Mouse (Mus musculus): ENCODE measurements at regions not wholly inside any gene's neighbourhood (a gene's known extent, or its start where the extent isn't known, plus 50 kb on each side); places are given as distances from the start of the nearest gene placed in this dataset.
"Not testable (repeated sequence)": the region's sequence is repeated elsewhere in the genome, so short reads cannot be mapped to it uniquely, and the experiment has no call there.

DNA sequence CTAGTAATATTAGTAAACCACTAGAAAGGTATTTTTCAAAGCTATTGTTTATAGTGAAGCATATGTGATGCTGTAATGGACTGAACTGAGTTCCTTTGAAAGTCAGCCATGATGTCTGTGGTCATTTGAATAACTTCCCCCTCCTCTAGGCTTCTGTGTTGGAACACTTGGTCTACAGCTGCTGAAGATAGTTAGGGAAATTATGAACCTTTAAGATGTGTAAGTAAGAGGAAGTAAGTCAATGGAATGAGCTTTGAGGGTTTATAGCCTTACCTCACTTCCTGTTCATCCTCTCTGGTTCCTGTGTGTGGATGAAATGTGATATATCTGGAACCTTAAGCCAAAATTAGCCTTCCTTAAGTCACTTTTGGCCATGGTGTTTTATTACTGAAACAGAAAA is 145.7 kb upstream of the Tmem229a start:
- no peak for ATAC-seq
- Histone ChIP-seq H3K36me3 (ENCODE audit: poor library complexity, severe bottlenecking) (no peaks in the 10 kb centered on the region), H3K9ac (no peak overlapping the region), H3K4me2 (no peak overlapping the region), H3K9me3 (replicated peaks) (no peaks in the 10 kb centered on the region), H3K4me3 (no peak overlapping the region), H3K4me1 (no peaks in the 10 kb centered on the region), H3K27me3 (no peaks in the 10 kb centered on the region), H3K27ac (no peak overlapping the region)

DNA sequence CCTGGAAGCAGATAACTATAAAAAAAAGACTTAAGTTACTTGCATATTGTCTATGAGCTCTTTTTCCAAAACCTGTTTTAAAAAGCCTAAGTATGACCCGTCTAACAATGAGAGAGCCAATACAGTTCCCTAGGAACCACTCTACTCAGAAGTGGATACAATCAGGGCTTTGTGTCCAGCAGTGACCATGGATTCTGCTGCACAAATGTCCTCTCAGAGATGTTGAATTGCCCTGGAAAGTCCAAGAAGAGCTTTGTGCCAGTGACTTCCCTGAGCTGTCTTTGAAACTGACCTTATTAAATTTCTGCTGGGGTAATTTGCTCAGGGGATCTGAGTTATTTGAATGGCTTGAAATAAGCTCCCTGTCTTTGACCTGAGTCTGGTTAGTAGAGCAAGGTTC is 131.1 kb upstream of the Tmem229a start:
- H3K27me3 ChIP-seq = no peaks in the 10 kb centered on the region
- no peak overlapping the region for H3K4me3 ChIP-seq
- H3K36me3 ChIP-seq (ENCODE audit: poor library complexity, severe bottlenecking) = no peaks in the 10 kb centered on the region
- no peaks in the 10 kb centered on the region for H3K9me3 ChIP-seq (replicated peaks)
- H3K27ac ChIP-seq = no peak overlapping the region
- H3K4me1 ChIP-seq = no peaks in the 10 kb centered on the region
- WGBS = 76% methylated on average over 1 of the region's 1 CpGs
- no peak for ATAC-seq
- no peak overlapping the region for H3K4me2 ChIP-seq
- H3K9ac ChIP-seq = no peak overlapping the region

DNA sequence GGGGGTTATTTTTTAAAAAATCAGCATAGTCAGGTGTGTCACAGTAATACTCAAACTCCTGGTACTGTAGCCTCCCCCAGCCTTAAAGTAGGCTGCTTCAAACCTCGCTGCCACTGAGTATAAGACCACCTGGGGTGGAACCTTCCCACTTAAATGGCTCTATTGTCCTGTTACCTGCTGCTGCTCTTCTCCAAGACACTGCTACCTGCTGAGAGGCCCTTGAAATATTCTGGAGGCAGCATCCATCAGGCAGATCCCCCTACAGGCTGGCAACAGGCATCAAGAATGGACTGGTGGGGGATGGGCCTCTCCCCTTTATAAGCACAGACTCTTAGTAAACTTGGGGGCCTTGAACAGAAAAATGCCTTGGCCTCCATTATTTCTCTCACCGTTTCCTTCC is 129.8 kb upstream of the Tmem229a start:
- H3K36me3 ChIP-seq (ENCODE audit: poor library complexity, severe bottlenecking) = no peaks in the 10 kb centered on the region
- ATAC-seq = no peak
- WGBS = 78% methylated on average over 2 of the region's 2 CpGs

DNA sequence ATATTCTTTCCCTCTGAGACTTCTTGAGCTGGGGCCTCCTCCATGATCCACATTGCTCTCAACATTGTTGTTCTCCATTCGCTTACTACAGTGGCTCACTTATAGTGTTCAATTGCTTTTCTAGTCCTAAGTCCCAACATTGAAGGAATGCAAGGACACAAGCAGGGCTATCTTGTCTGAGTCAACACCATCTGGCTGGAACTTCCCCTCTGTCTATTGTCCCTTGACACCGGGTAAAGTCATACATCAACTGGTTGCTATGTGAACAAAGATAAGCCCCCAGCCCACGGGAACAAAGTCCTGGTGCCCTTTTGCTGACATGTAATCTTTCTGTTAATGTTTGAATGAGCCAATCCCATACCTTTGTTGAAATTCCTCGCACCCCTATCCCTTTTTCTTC is 129.2 kb upstream of the Tmem229a start:
- not testable (repeated sequence) for H3K27ac ChIP-seq; H3K9ac ChIP-seq; H3K27me3 ChIP-seq; H3K4me1 ChIP-seq; H3K4me3 ChIP-seq; H3K9me3 ChIP-seq (replicated peaks); H3K36me3 ChIP-seq (ENCODE audit: poor library complexity, severe bottlenecking); ATAC-seq; H3K4me2 ChIP-seq
- 88% methylated on average over 4 of the region's 4 CpGs for whole genome bisulfite sequencing

More for the DNA sequence above, 129.8 kb upstream of the Tmem229a start:
- H3K27me3 ChIP-seq = no peaks in the 10 kb centered on the region
- no peaks in the 10 kb centered on the region for H3K9me3 ChIP-seq (replicated peaks)
- no peak overlapping the region for H3K9ac ChIP-seq
- H3K27ac ChIP-seq = no peak overlapping the region
- H3K4me3 ChIP-seq = no peak overlapping the region
- H3K4me2 ChIP-seq = no peak overlapping the region
- H3K4me1 ChIP-seq = no peaks in the 10 kb centered on the region

DNA sequence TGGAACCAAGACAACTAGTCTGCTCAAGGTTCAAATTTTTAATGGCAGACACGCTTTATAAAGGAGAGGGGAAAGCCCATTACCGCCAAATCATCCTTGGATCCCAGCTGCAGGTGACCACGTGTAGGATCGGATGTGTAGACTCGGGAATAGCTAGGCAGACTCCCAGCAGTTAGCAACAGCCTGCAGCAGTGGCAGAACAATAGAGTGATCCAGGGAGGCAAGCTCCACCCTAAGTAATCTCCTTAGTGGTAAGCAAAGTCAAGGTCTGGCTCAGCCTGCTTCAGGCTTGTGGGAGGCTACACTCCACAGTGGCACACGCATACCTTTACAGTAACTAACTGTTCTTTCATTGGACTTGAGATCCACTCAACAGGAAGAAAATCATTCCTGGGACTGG is 109.8 kb upstream of the Tmem229a start:
- no peaks in the 10 kb centered on the region for H3K36me3 ChIP-seq (ENCODE audit: poor library complexity, severe bottlenecking)
- H3K9ac ChIP-seq = no peak overlapping the region
- no peak overlapping the region for H3K27ac ChIP-seq
- H3K4me1 ChIP-seq = no peaks in the 10 kb centered on the region
- no peak for ATAC-seq
- H3K4me3 ChIP-seq = no peak overlapping the region
- H3K27me3 ChIP-seq = no peaks in the 10 kb centered on the region
- no peak overlapping the region for H3K4me2 ChIP-seq
- 44% methylated on average over 6 of the region's 6 CpGs for WGBS
- no peaks in the 10 kb centered on the region for H3K9me3 ChIP-seq (replicated peaks)

DNA sequence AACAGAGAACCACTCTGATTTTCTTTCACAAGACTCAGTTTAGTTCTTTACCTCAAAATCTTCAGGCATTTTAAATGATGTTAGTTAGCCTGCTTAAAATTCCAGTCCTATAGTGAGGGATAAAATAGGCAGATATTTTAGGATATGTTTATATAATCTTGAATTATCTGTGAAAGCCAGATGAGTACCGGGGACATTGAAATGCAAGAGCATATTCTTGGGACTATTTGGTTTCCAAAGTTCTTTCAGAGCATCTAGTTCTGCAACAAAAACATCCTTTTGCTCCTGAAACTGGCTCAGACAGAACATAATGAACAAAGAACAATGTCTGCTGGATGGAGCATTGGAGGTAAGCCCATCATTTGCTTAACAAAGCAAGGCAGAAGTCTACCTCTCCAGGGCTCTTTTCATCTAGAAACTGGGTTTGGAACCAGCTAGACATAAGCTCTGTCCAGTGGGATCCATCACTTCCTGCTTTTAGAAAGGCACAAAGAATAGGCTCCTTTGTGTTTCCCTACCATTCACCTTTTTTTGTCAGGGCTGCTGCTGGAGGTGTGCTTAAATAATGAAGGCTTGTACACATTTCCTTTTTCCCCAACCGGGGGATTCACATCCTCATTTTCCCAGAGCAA is 76.9 kb upstream of the Tmem229a start:
- 17% methylated on average over 2 of the region's 2 CpGs for WGBS
- H3K4me1 ChIP-seq = peaks cover 11% of the 10 kb centered on the region
- no peaks in the 10 kb centered on the region for H3K27me3 ChIP-seq
- no peak overlapping the region for H3K27ac ChIP-seq
- H3K9ac ChIP-seq = no peak overlapping the region
- no peak overlapping the region for H3K4me2 ChIP-seq
- no peaks in the 10 kb centered on the region for H3K36me3 ChIP-seq (ENCODE audit: poor library complexity, severe bottlenecking)
- no peak overlapping the region for H3K4me3 ChIP-seq
- ATAC-seq = no peak
- no peaks in the 10 kb centered on the region for H3K9me3 ChIP-seq (replicated peaks)

DNA sequence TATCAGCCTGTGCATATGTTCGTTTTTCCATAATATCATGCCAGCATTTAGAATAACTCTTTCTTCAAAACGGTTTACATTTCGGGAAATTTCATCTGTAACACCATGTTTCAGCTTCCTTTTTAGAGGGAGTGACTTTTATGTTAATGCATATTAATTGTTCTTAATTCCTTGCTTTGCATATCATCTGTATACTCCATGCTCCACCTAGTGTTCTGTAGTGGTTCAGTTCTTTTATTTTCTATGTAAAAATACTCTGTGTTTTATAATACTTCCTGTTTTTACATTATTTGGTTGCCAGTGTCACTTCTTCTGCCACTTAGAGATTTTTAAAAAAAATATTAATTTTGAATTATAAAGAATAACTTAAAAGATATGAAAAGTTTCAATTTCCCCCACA is 70.9 kb upstream of the Tmem229a start:
- no peak overlapping the region for H3K27ac ChIP-seq
- no peak for ATAC-seq
- WGBS = 86% methylated on average over 3 of the region's 3 CpGs
- no peaks in the 10 kb centered on the region for H3K27me3 ChIP-seq
- no peak overlapping the region for H3K4me2 ChIP-seq
- no peak overlapping the region for H3K9ac ChIP-seq
- H3K9me3 ChIP-seq (replicated peaks) = no peaks in the 10 kb centered on the region
- no peaks in the 10 kb centered on the region for H3K36me3 ChIP-seq (ENCODE audit: poor library complexity, severe bottlenecking)
- no peak overlapping the region for H3K4me3 ChIP-seq
- H3K4me1 ChIP-seq = no peaks in the 10 kb centered on the region

DNA sequence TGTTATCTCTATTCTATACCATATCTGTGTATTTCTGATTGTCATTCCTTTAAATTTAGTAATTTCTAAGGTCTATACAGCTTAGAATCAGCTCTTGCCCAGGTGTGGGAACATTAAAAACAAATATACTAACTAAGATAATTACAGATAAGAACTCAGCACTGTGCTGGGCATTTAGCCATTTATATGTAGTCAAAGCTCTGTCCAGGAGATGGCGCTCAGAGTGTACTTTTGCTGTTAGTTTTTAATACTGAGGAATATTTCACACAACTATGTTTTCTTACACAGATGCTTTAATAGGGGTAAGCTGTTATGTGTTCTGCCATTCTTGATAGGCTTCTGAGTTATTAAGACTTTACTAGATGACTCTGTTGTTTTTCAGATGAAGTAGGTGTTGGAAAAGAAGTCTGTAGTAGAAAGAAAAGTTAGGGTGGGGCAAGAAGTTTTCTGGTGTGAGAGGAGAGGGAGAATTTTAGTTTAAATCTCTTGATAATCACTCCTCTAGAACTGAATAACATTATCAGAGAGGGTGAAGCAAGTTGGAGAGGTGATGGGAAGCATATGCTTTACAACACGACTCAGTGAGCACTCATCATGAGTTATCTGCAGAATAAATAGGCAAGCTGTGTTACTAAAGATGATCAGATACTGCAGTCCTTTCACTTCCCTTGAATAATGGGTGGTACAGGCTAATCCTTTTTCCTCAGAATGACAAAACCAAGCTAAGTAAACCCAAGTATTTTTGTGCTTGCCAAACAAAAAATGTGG is 64.1 kb upstream of the Tmem229a start:
- Histone ChIP-seq H3K27me3 (no peaks in the 10 kb centered on the region), H3K4me2 (no peak overlapping the region), H3K4me3 (no peak overlapping the region), H3K9me3 (replicated peaks) (no peaks in the 10 kb centered on the region), H3K36me3 (ENCODE audit: poor library complexity, severe bottlenecking) (no peaks in the 10 kb centered on the region), H3K9ac (no peak overlapping the region), H3K4me1 (peaks cover 4% of the 10 kb centered on the region; the same call in 1 of the 2 replicates), H3K27ac (no peak overlapping the region)
- peak; percentile 79 for ATAC-seq
- WGBS = 20% methylated on average over 2 of the region's 2 CpGs

DNA sequence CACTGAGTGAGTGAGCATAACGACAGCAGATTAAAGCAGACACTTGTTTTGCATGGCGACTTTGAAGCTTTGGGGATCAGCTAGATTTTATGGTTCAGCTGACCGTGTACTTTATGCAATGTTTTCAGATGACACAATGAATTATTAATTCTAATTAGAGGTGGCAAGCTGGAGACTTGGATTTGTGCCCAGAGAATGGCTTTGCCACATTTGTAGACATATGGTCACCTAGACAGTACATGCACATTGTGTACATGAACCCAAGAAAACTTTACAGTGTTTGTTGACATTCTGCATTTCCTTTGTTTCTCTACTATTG is 57.1 kb upstream of the Tmem229a start:
- Histone ChIP-seq H3K36me3 (ENCODE audit: poor library complexity, severe bottlenecking) (no peaks in the 10 kb centered on the region), H3K9ac (no peak overlapping the region), H3K9me3 (replicated peaks) (no peaks in the 10 kb centered on the region), H3K27me3 (no peaks in the 10 kb centered on the region), H3K27ac (no peak overlapping the region), H3K4me2 (no peak overlapping the region), H3K4me3 (no peak overlapping the region), H3K4me1 (peaks cover 14% of the 10 kb centered on the region; the same call in 1 of the 2 replicates)
- peak; percentile 90 for ATAC-seq
- 13% methylated on average over 3 of the region's 3 CpGs for WGBS

DNA sequence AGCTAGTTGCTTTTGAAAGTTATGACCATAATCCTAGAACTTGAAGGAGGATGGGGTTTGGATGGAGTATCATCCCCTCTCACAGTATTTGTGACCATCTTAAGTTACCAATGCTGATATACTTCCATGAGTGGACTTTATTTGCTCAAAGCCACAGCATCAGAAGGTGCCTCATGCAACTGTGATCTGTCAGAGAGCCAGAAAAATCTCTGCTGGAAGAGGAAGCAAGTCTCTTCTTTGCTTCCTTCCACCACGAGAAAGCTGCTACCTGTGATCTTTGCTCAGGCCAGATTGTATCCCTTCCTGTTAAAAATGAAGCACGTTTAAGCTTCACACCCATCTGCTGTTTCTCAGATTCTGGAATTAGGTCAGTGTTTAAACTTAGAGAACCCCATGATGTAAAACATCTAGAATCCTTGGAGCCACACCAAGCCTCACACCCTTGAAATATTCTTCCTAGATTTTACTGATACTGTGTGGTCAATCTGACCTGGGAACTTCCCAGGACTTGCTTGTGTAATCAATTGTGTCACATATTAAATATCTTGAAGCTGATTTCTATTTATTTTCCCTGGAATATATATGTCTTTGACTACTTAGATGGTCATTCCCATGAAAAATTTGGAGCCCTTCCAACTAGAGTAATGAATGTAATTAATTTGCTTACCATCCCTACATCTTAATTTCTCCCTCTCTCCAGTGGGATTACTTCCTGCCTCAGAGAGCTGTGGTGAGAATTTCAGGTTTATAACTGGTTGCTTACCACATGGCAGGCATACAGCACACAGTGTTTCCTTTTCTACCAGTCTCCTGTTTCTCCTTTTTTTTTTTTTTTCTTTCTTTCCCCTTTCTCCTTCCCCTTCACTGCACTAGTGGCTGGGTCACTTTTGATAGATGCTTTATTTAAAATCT is 56.5 kb upstream of the Tmem229a start:
- WGBS = 61% methylated on average over 2 of the region's 2 CpGs
- Histone ChIP-seq H3K36me3 (ENCODE audit: poor library complexity, severe bottlenecking) (no peaks in the 10 kb centered on the region), H3K27ac (no peak overlapping the region), H3K9me3 (replicated peaks) (no peaks in the 10 kb centered on the region), H3K9ac (no peak overlapping the region), H3K27me3 (no peaks in the 10 kb centered on the region), H3K4me3 (no peak overlapping the region), H3K4me1 (peaks cover 14% of the 10 kb centered on the region; the same call in 1 of the 2 replicates), H3K4me2 (no peak overlapping the region)
- peak; percentile 80 for ATAC-seq

DNA sequence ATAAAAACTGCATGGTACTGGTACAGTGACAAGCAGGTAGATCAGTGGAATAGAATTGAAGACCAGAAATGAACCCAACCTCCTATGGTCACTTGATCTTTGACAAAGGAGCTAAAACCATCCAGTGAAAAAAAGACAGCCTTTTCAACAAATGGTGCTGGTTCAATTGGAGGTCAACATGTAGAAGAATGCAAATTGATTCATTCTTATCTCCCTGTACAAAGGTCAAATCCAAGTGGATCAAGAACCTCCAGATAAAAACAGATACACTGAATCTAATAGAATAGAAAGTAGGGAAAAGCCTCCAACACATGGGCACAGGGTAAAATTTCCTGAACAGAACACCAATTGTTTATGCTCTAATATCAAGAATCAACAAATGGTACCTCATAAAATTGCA is 52.8 kb upstream of the Tmem229a start:
- not testable (repeated sequence) for H3K27me3 ChIP-seq; H3K9ac ChIP-seq; H3K4me2 ChIP-seq; H3K9me3 ChIP-seq (replicated peaks); H3K27ac ChIP-seq; H3K36me3 ChIP-seq (ENCODE audit: poor library complexity, severe bottlenecking); H3K4me3 ChIP-seq; ATAC-seq
- peaks cover 14% of the 10 kb centered on the region; the same call in 1 of the 2 replicates for H3K4me1 ChIP-seq

Data from forebrain, embryonic 13.5 days (tissue).